Mouse (Mus musculus) urinary bladder, postnatal 25 days (tissue): Measurements from ENCODE around the gene Olfr1255.

Experiments
- DNase-seq: peaks from one replicate; pipeline ENCODE4 v3.0.0; 2022; ENCODE audit warnings: low spot score

Olfr1255 gene

GRCm38 (mm10) chr2:89811751-89812150 lies at the start of gene Olfr1255:
Gene Olfr1255 (plus strand): TSS chr2:89812051.
- no peak for DNase-seq

- no peak for DNase-seq
These were observed 18.3 kb upstream of the Olfr1255 start, which contains the start of gene Olfr1254 for GRCm38 (mm10) chr2:89793519-89793918. Gene Olfr1254 (minus strand): TSS chr2:89793619.

- DNase-seq = no peak
These were observed 12.3 kb upstream of the Olfr1255 start for GRCm38 (mm10) chr2:89799583-89799982.

GRCm38 (mm10) chr2:89810751-89811150 lies 1.1 kb upstream of the Olfr1255 start:
- DNase-seq = no peak

- DNase-seq = no peak
These were observed 8.4 kb downstream of the Olfr1255 start for GRCm38 (mm10) chr2:89820216-89820615.

GRCm38 (mm10) chr2:89841455-89841854 lies 29.6 kb downstream of the Olfr1255 start, which contains the start of gene Olfr1256:
Gene Olfr1256 (minus strand): TSS chr2:89841555.
- DNase-seq = no peak

- DNase-seq = no peak
These were observed 36.3 kb downstream of the Olfr1255 start, which contains the start of gene Olfr48 for GRCm38 (mm10) chr2:89848105-89848504. Gene Olfr48 (minus strand): TSS chr2:89848205.

- no peak for DNase-seq
These were observed 37.4 kb downstream of the Olfr1255 start for GRCm38 (mm10) chr2:89849230-89849629.
